Mouse (Mus musculus) induced T-regulatory cell, adult 2 months (primary cell): ENCODE results near the gene Tlk2.

Source experiments
- DNase-seq: peaks from one replicate; pipeline ENCODE4 v3.0.0-alpha.2; 2012; ENCODE audit warnings: low read depth

Gene Tlk2

DNA sequence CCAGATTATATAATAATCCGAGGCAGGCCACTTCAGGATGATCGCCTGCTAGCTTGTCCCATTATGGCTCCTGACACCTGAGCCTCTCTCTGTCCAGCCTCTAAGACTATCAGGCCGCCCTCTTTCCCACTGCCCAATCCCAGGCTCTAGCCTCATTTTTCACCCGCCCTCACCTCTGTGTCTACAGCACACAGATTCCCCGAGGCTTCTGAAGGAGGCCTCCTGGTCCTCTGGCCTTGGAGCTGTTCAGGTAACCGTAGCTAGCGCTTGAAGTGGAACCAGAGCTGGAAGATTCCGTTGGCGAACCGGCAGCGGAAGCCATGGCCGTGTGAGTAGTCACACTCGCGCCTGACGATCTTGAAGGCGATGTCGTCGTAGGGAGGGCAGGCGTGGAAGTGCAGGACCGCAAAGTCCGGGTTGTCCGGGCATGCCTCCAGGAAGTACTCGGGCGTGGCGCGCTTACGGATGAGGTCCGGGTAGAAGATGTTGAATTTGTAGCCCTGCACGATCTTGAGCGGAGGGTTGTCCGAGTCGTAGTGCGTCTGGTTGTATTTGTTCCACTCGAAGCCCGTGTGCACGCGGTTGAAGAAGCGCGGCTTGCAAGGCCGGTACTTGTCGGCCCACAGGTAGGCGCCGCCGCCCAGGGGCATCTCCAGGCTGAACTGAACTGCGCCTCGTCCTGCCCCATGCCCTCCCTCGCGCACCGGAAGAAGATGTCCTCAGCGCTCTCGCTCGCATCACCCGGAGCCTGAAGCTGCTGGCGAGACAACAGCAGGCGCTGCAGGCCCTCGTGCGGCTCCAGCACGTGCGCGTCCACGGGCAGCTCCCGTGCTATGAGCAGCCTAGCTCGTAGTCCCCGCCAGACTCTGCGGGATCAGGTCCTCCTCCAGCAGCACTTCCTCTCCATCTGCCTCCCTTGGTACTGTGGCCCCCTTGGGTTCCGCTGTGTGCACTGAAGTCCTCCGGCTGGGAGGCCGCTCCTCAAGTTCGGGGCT, 13.8 kb upstream of the Tlk2 start:
- DNase-seq = no peak

DNA sequence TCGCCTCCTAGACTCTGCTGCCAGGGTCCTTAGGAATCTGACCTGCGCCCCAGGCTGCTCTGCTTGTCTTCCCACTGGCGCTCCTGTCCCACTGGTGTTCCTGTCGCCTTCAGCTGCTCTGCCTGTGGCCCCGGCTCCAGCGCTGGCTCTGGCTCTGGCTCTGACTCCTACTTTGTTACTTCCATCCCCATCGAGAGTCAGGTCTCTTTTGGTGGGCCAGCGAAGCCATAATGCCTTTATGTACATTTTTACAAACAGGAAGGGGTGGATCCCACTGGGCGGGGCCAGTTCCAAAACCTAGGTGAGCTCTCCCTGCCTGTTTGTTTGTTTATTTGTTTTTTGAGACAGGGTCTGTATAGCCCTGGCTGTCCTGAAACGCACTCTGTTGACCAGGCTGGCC, 11.8 kb upstream of the Tlk2 start:
- DNase-seq = no peak

DNA sequence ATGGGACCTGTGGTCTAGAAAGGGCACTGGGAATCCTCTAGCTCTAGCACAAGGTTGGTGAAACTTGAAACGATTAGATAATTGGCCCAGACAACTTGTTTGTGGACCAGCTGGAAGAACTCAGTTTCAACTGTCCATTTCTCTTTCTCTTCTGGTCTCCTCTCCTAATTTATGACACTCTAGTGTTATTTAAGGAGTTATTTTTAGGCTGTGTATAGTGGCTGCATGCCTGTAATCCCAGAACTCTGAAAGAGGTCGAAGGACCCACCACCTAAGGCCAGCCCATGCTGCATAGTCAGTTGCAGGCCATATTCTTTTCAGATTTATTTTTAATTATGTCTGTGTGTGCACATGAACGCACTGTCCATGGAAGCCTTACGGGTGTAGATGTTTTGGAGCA, 916 bp downstream of the Tlk2 start:
- DNase-seq = no peak

DNA sequence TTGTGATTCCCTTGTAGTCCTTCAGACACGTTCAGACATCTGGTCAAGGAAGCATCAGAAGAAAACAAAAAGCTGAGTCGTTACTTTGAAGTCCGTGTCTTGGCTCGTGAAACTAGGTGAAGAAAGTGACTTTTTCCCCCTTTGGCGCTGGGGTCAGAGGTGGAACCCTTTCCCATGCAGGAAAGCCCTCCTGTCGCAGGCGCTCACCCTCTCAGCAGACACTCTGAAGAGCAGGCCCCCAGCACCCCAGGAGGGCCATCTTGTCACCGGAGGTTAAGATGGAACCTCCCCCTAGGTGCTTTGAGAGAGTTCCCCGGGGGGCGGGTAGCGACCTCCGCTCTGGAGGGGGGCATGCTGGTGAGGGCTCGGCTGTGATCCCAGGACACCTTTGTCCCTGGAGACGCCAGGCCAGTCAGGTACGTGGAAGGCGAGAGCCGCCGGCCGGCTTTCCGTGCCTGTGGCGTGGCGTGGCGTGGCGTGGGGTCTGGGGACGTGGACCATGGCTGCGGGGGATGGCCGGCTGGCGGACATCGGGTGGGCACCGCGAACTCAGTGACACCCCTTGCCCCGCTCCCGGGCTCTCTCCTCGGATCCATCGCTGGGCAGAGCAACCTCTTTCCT, 2.0 kb downstream of the Tlk2 start:
- DNase-seq = peak; percentile 66

DNA sequence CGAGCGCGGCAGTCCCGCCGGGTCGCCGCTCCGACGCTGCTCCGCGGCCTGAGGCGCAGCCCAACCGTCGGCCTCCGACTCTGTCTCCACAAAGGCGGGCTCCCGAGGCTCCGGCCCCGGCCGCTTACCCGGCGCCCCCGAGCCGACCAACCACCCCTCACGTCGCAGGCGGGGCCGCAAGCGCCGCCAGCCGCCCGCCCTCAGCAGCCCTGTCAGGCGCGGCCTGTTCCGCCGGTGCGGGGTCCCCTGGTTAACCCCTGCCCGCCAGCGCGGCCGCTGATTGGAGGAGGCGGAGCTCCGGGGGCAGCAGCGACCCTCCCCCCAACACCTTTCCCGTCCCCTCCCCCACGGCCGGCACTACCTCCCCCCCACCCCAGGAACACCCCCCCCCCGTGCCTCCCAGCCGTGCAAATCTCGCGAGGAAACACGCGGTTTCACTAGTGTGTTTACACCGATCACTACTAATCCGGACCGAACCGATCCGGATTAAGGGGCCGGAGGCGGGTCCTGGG, 2.6 kb downstream of the Tlk2 start:
- DNase-seq = peak; percentile 96

DNA sequence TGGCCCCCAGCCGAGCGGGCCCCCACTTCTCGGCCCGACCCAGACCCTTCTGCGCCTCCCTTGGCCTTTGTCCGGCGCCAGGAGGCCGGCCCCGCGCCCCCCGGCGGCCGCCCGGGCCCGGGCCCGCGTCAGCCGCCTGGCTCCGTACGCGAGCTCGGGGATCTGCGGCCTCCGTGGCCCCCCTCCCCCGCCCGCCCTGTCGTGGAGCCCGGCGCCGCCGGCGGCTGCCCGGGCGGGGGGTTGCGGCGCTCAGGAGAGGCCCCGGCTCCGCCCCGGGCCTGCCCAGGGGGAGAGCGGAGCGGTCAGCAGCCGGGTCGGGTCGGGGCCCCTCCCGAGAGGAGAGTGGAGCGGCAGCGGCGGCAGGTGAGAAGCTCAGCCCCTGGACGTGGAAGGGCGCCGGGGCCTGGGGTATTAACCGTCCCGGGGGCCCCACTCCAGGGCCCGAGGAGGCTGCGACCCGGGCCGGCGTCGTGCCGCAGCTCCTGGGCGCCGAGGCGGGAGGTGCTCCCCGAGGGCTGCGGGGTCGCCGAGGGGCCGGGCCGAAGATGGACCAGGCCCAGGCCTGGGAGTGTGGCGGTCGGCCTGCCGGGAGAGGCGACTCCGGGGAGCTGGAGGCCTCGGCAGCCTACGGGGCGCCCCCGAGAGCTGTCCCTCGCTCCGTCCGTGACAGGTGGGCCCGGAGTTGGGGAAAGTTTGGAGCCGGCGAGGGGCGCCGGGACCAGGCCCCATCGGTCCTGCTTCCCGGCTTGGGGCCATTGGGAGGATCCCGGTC, 3.3 kb downstream of the Tlk2 start:
- peak; percentile 64 for DNase-seq

DNA sequence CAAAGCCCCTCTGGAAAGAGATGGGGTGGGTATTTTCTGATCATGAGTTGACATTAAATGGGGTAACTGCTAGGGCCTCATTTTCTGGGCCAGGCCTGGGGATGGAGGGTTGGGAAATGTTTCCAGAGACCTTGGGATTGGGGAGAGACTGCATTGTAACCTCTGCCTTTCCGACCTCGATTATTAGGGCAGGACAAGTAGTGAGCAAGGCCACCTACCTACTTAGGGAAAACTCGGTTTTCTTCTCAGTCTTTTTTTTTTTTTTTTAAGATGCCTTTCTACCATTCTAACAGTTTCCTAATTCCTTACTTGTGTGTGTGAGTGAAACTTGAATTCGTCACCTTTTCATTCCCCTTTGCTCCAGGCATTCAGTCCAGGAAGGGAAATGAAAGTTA, 3.9 kb downstream of the Tlk2 start:
- no peak for DNase-seq

DNA sequence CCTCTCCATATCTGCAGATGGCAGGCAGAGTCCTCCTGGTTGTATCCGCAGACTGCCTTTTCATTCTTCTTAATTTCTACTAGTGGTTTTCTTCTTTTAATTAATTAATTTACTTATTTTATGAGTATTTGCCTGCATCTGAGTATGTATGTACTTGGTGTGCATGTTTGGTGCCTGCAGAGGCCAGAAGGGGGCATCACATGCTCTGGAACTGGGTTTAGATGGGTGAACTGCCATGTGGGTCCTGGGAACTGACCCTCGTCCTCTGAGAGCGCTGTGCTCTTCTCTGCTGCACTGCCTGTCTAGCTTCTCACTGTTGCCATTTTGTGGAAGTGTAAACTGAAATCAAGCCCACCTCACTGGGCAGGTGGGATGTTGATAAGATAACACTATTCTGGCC, 6.1 kb downstream of the Tlk2 start:
- DNase-seq = peak; percentile 30

DNA sequence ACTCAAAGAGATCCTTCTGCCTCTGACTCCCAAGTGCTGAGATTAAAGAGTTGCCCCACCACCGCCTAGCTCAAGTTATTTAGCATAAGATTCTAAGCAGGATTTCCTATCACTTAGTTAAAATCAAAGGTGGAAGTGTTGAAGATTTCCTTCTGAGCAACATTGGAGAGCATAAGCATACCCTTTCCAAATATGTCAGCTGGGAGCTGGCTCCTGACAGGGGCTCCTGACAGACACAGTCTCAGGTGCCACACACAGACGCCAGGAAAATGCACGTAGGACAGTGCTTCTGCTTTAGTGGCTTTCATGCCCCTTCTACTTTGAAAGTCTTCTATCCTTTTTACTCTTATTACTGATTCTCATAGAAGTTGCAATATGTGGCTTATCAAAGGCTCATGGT, 13.6 kb downstream of the Tlk2 start:
- DNase-seq = no peak

DNA sequence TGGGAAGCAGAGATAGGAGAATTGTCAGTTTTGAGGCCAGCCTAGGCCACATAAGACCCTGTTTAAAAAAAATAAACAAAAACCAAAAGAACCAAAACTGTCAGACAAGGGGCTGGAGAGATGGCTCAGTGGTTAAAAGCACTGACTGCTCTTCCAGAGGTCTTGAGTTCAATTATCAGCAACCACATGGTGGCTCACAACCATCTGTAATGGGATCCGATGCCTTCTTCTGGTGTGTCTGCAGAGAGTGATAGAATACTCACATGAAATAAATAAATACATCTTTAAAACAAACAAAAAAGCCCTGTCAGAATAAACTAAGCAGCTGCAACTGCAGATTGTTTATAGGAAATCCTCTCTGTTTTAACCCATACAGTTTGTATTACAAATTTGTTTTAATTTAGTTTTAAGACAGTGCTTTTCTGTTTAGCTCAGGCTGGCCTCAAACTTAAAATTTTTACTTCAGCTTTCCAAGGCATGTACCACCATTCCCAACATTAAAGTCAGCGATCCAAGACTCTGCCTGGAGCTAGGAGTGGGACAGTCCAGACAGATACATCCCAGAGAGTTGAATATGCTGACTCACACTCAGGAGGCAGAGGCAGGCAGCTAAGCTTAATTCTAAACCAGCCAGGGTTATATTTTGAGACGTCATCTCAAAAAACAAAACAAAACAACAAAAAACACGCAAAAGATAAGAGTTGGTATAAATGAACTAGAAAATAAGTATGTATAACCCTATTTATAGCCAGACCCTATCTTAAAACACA, 18.5 kb downstream of the Tlk2 start:
- no peak for DNase-seq

DNA sequence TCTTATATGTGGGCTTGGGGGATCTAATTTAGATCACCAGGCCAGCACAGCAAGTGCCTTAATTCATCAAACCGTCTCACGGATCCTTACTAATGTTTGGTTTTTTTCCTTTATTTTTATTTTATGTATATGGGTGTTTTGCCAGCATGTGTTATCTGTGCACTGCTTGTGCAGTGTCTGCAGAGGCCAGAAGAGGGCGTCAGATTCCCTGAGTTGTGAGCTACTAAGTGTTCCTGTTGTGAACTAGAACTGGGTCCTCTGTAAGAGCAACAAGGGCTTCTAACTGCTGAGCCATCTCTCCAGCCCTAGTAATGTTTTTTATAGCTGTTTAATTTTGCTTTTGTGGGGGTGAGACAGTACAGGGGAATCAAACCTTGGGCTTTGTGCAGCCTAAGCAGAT, 23.8 kb downstream of the Tlk2 start:
- DNase-seq = peak; percentile 35

DNA sequence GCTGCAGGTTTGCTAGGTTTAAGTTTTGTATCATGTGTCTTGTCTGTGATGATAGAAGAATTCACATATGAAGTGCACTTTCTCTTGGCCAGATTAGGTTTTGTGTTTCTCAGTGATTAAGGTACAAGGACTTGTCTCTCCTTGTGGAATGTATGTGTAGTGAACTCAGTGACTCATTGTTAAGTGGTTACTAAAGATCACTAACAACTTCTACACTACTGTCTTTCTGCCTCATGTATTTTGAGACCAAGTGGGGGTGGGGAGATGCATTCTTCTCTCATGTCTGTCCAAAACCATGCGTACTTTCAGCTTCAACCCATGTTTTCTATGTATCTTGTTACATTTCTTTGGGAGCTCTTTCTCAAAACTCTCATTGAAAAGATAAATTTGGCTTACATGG, 31.4 kb downstream of the Tlk2 start:
- no peak for DNase-seq

DNA sequence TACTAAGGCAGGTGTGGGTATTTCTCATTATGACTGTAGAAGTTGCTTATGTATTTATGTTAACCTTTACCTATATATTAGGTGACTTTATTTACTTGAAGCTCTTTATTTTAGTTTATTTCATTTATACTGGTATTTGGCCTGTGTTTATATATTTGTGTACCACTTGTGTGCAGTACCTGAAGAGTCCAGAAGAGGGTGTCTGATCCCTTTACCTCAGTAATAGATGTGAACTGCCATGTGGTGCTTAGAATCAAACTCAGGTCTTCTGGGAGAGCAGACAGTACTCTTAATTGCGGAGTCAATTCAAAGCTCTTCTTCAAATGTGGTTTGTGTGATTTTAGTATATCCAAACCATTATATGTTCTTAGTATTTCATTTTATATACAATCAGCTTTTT, 35.6 kb downstream of the Tlk2 start:
- DNase-seq = peak; percentile 58

DNA sequence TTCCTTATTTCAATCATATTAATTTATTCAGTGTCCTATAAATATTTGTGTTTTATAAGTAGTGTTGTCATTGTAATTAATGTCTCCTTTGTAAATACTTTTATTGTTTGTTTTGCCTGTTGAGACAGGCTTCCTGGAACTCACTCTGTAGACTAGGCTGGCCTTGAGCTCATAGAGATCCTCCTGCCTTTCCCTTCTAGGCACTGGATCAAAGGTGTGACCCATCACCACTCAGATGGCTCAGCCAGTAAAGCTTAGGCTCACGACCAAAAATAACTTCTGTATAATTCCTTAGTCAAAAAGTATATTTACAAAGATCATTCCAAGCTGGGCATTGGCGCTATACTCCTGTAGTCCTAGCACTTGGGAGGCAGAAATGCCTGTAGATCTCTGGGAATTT, 39.2 kb downstream of the Tlk2 start:
- DNase-seq = no peak

DNA sequence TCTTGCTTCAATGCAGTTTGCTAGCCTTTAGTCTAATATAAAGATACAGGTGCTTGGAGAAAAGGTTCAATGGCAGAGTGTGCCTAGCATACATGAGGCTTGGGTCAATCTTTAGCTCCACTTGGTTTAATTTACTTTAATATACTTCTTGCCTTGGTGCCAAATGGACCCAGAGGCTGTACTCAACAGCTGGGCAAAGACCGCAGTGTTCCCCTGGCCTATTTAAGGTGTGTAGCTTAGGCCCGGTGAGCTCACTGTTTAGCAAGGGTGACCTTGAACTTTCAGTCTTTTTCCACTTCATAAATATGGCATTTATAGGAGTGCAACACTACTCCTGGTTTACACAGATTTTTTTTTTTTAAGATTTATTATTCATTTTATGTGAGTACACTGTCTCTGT, 55.9 kb downstream of the Tlk2 start:
- DNase-seq = no peak

DNA sequence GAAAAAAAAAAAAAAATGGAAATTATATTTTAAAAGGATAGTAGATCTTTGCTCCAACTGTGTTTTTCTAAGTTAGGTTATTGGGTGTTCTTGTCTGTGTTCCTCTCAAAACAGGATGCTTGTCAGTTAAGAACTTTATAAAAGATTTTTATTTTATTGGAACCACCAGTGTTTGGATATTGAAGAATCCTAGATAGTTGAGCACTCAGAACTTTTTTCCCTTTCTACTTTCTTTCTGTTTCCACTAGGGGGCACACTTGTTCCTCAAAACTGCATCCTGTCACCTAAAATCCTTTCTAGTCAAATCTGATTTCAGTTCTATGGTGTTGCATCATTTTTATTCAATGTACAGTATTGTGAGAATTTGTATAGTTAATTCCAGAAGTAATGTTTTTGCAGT, 62.4 kb downstream of the Tlk2 start:
- peak; percentile 64 for DNase-seq

DNA sequence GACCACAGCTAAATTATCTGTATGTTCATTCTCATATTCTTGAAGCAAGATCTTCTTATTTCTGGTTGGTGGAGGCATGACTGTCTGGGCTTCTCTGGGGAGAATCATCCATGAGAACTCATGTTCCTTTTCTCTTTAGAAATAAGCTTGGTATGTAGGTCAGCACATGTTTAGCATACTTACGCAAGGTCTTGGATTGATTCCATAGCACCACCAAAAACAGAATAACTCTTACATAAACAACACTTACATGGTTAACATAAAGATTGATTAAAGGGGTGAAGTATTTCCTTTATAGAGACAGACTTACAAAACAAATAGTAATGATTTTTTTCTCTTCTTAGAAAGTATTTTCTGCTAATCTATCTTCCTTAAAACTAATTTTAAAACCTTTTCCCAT, 67.8 kb downstream of the Tlk2 start:
- no peak for DNase-seq

DNA sequence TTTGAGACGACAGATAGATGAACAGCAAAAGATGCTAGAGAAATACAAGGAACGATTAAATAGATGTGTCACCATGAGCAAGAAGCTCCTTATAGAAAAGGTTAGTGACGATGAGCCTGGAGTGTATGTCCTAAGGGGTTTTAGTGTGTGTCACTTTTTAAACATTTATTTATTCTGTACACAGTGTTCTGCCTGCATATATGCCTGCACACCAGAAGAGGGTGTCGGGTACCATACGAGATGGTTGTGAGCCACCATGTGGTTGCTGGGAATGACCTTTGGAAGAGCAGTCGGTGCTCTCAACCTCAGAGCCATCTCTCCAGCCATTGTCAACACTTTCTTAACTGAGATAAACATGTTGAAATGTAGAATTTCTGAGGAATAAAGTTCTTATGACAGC, 68.2 kb downstream of the Tlk2 start:
- no peak for DNase-seq

DNA sequence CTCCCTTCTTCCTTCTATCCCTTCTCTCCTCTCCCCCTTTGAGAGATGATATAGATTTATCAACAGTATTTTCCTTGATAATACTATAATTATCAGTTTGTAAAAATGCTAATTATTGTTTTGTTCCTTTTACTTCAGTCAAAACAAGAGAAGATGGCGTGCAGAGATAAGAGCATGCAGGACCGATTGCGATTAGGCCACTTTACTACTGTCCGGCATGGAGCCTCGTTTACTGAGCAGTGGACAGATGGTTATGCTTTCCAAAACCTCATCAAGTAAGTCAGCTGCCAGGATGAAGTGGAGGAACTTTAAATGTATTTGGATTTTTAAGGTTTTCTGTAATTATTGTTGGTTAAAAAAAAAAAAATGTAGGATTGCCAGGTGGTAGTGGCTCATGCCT, 68.7 kb downstream of the Tlk2 start:
- no peak for DNase-seq

DNA sequence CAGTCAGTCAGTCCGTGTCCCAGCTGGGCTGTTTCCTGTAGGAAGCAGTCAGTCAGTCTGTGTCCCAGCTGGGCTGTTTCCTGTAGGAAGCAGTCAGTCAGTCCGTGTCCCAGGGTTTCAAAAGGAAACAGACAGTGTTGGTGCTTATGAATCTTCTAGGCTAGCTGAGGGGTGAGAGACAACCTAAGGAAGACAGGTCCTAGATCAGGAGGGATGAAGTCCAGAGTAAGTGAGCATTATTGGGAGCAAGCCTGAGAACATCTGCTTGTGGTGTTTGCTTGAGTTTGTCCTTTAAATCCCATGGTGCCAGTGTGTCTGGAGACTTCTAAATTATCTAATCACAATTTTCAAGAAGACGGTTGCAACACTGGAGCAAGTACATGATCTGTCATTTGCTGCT, 81.1 kb downstream of the Tlk2 start:
- DNase-seq = no peak

DNA sequence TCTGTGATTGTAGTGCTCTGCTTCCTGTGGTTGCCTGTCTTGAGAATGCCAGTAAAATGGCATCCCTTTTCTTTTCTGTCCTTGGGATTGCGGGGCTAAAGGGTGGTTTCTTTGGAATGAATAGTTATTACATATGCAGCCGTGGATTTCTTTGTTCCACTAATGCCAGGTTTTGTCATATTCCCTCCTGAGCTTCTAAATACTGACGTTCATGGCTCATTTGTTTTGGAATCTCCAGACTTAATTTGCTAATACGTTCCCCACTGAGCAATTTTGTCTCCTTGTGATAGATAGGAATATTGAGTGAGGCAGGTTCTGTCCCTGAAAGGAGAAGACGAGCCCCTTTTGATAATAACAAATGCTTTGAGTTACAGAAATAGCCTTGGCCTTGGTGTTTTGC, 82.5 kb downstream of the Tlk2 start:
- no peak for DNase-seq
